Mouse (Mus musculus): ENCODE results near the gene Tnfrsf13b. TPM values are rescaled to one million over a fixed set of nuclear protein-coding genes. Genes with fewer than 3 reads are reported as not detected.

Gene Tnfrsf13b
- 0.69 and 0.76 TPM in 2 replicates for polyA plus RNA-seq (2016; fragmentation: Nextera tagmentation; extraction: Ambion mirVana)

GRCm38 (mm10) chr11:61126606-61127355 is at the start of gene Tnfrsf13b:
Tnfrsf13b (plus strand) TSS chr11:61126755.
- WGBS: 84% methylated on average over 23 of the region's 23 CpGs
- H3K4me2 ChIP-seq: no peak within 1 kb of the TSS
- no peak within 1 kb of the TSS for H3K4me3 ChIP-seq (replicated peaks)
- H3K4me1 ChIP-seq (replicated peaks): no peaks in the 10 kb centered on the region
- H3K27me3 ChIP-seq: no peaks in the 10 kb centered on the region
- no peak for ATAC-seq (ENCODE audit: insufficient number of reproducible peaks, insufficient read depth, low FRiP score, low TSS enrichment, low read depth)
- H3K9ac ChIP-seq (replicated peaks): no peak within 1 kb of the TSS
- H3K27ac ChIP-seq: no peak within 1 kb of the TSS
- no peaks in the 10 kb centered on the region for H3K9me3 ChIP-seq
- H3K36me3 ChIP-seq: no peaks in the 10 kb centered on the region

GRCm38 (mm10) chr11:61081624-61082023 is 44.9 kb upstream of the Tnfrsf13b start:
- no peaks in the 10 kb centered on the region for H3K9me3 ChIP-seq
- H3K4me1 ChIP-seq (replicated peaks): no peaks in the 10 kb centered on the region
- WGBS: 82% methylated on average over 2 of the region's 2 CpGs
- no peak overlapping the region for H3K4me3 ChIP-seq (replicated peaks)
- no peak overlapping the region for H3K4me2 ChIP-seq
- H3K27me3 ChIP-seq: no peaks in the 10 kb centered on the region; the same call in 1 of the 2 replicates
- H3K36me3 ChIP-seq: no peaks in the 10 kb centered on the region
- H3K9ac ChIP-seq (replicated peaks): no peak overlapping the region
- no peak for ATAC-seq (ENCODE audit: insufficient number of reproducible peaks, insufficient read depth, low FRiP score, low TSS enrichment, low read depth)
- no peak overlapping the region for H3K27ac ChIP-seq

- Histone ChIP-seq H3K36me3 (no peaks in the 10 kb centered on the region), H3K4me3 (replicated peaks) (no peak overlapping the region), H3K27ac (no peak overlapping the region), H3K4me2 (no peak overlapping the region), H3K9ac (replicated peaks) (no peak overlapping the region), H3K4me1 (replicated peaks) (no peaks in the 10 kb centered on the region), H3K27me3 (no peaks in the 10 kb centered on the region; the same call in 1 of the 2 replicates), H3K9me3 (peaks cover 5% of the 10 kb centered on the region; the same call in 1 of the 2 replicates)
- WGBS: 78% methylated on average over 7 of the region's 7 CpGs
- no peak for ATAC-seq (ENCODE audit: insufficient number of reproducible peaks, insufficient read depth, low FRiP score, low TSS enrichment, low read depth)
These were observed 36.4 kb upstream of the Tnfrsf13b start for GRCm38 (mm10) chr11:61090195-61090594.

- no peak for ATAC-seq (ENCODE audit: insufficient number of reproducible peaks, insufficient read depth, low FRiP score, low TSS enrichment, low read depth)
These were observed 35.4 kb upstream of the Tnfrsf13b start for GRCm38 (mm10) chr11:61091192-61091591.

GRCm38 (mm10) chr11:61091642-61092262 is 34.8 kb upstream of the Tnfrsf13b start:
- WGBS: 20% methylated on average over 7 of the region's 7 CpGs

More at GRCm38 (mm10) chr11:61091192-61091591, 35.4 kb upstream of the Tnfrsf13b start:
- no peak overlapping the region for H3K27ac ChIP-seq
- no peak overlapping the region for H3K9ac ChIP-seq (replicated peaks)
- H3K4me3 ChIP-seq (replicated peaks): no peak overlapping the region
- H3K4me2 ChIP-seq: no peak overlapping the region
- H3K4me1 ChIP-seq (replicated peaks): no peaks in the 10 kb centered on the region
- WGBS: 74% methylated on average over 3 of the region's 3 CpGs
- no peaks in the 10 kb centered on the region for H3K36me3 ChIP-seq
- H3K9me3 ChIP-seq: peaks cover 5% of the 10 kb centered on the region; the same call in 1 of the 2 replicates
- no peaks in the 10 kb centered on the region for H3K27me3 ChIP-seq

GRCm38 (mm10) chr11:61098046-61098445 is 28.5 kb upstream of the Tnfrsf13b start:
- no peak for ATAC-seq (ENCODE audit: insufficient number of reproducible peaks, insufficient read depth, low FRiP score, low TSS enrichment, low read depth)
- 56% methylated on average over 1 of the region's 1 CpGs for WGBS

More at GRCm38 (mm10) chr11:61091642-61092262, 34.8 kb upstream of the Tnfrsf13b start:
- Histone ChIP-seq H3K27ac (no peak overlapping the region), H3K9ac (replicated peaks) (no peak overlapping the region), H3K4me1 (replicated peaks) (no peaks in the 10 kb centered on the region), H3K4me3 (replicated peaks) (no peak overlapping the region), H3K9me3 (peaks cover 5% of the 10 kb centered on the region; the same call in 1 of the 2 replicates), H3K4me2 (no peak overlapping the region), H3K36me3 (no peaks in the 10 kb centered on the region), H3K27me3 (no peaks in the 10 kb centered on the region)
- ATAC-seq (ENCODE audit: insufficient number of reproducible peaks, insufficient read depth, low FRiP score, low TSS enrichment, low read depth): no peak

GRCm38 (mm10) chr11:61102397-61103339 is 23.9 kb upstream of the Tnfrsf13b start:
- no peak overlapping the region for H3K4me2 ChIP-seq
- H3K36me3 ChIP-seq: no peaks in the 10 kb centered on the region
- 69% methylated on average over 13 of the region's 13 CpGs for WGBS
- no peak overlapping the region for H3K9ac ChIP-seq (replicated peaks)
- ATAC-seq (ENCODE audit: insufficient number of reproducible peaks, insufficient read depth, low FRiP score, low TSS enrichment, low read depth): no peak
- H3K27ac ChIP-seq: no peak overlapping the region
- H3K27me3 ChIP-seq: no peaks in the 10 kb centered on the region
- H3K4me1 ChIP-seq (replicated peaks): no peaks in the 10 kb centered on the region
- no peak overlapping the region for H3K4me3 ChIP-seq (replicated peaks)
- H3K9me3 ChIP-seq: no peaks in the 10 kb centered on the region

More at GRCm38 (mm10) chr11:61098046-61098445, 28.5 kb upstream of the Tnfrsf13b start:
- Histone ChIP-seq H3K27ac (no peak overlapping the region), H3K4me1 (replicated peaks) (no peaks in the 10 kb centered on the region), H3K4me2 (no peak overlapping the region), H3K9ac (replicated peaks) (no peak overlapping the region), H3K4me3 (replicated peaks) (no peak overlapping the region), H3K36me3 (no peaks in the 10 kb centered on the region), H3K27me3 (no peaks in the 10 kb centered on the region), H3K9me3 (peaks cover 5% of the 10 kb centered on the region; the same call in 1 of the 2 replicates)

- Histone ChIP-seq H3K4me3 (replicated peaks) (no peak overlapping the region), H3K9me3 (no peaks in the 10 kb centered on the region), H3K36me3 (no peaks in the 10 kb centered on the region), H3K4me2 (peak overlapping the region; percentile 17; the same call in 1 of the 2 replicates), H3K27me3 (no peaks in the 10 kb centered on the region), H3K9ac (replicated peaks) (no peak overlapping the region), H3K27ac (no peak overlapping the region), H3K4me1 (replicated peaks) (no peaks in the 10 kb centered on the region)
- 21% methylated on average over 20 of the region's 20 CpGs for WGBS
- peak; percentile 84 for ATAC-seq (ENCODE audit: insufficient number of reproducible peaks, insufficient read depth, low FRiP score, low TSS enrichment, low read depth)
These were observed 22.2 kb upstream of the Tnfrsf13b start for GRCm38 (mm10) chr11:61104241-61104901.

- WGBS: 88% methylated on average over 12 of the region's 12 CpGs
These were observed 17.6 kb upstream of the Tnfrsf13b start for GRCm38 (mm10) chr11:61108911-61109361.

GRCm38 (mm10) chr11:61109707-61110106 is 16.8 kb upstream of the Tnfrsf13b start:
- WGBS: 85% methylated on average over 6 of the region's 6 CpGs
- H3K9ac ChIP-seq (replicated peaks): no peak overlapping the region
- H3K27ac ChIP-seq: no peak overlapping the region
- H3K4me3 ChIP-seq (replicated peaks): no peak overlapping the region
- H3K4me2 ChIP-seq: no peak overlapping the region
- no peak for ATAC-seq (ENCODE audit: insufficient number of reproducible peaks, insufficient read depth, low FRiP score, low TSS enrichment, low read depth)
- H3K36me3 ChIP-seq: no peaks in the 10 kb centered on the region
- no peaks in the 10 kb centered on the region for H3K4me1 ChIP-seq (replicated peaks)
- no peaks in the 10 kb centered on the region; the same call in 1 of the 2 replicates for H3K27me3 ChIP-seq
- no peaks in the 10 kb centered on the region for H3K9me3 ChIP-seq

More at GRCm38 (mm10) chr11:61108911-61109361, 17.6 kb upstream of the Tnfrsf13b start:
- H3K4me3 ChIP-seq (replicated peaks): no peak overlapping the region
- H3K27me3 ChIP-seq: no peaks in the 10 kb centered on the region; the same call in 1 of the 2 replicates
- ATAC-seq (ENCODE audit: insufficient number of reproducible peaks, insufficient read depth, low FRiP score, low TSS enrichment, low read depth): no peak
- no peaks in the 10 kb centered on the region for H3K9me3 ChIP-seq
- no peak overlapping the region for H3K4me2 ChIP-seq
- no peak overlapping the region for H3K9ac ChIP-seq (replicated peaks)
- no peak overlapping the region for H3K27ac ChIP-seq
- H3K36me3 ChIP-seq: no peaks in the 10 kb centered on the region
- H3K4me1 ChIP-seq (replicated peaks): no peaks in the 10 kb centered on the region
